Mouse (Mus musculus) CH12.LX (cell line): Measurements from ENCODE around the gene Derl2. TPM values are rescaled to one million over a fixed set of nuclear protein-coding genes. Genes with fewer than 3 reads are reported as not detected.
A peak's percentile ranks its signal among the peaks of the same experiment; 100 is the strongest.

Source experiments
- DNase-seq: peaks from one replicate; pipeline ENCODE4 v3.0.0-alpha.2; 2013; ENCODE audit errors: extremely low read depth
- H3K27ac ChIP-seq: 2 replicates; pipeline ENCODE4 v1.5.1; 2012; ENCODE audit warnings: low read depth, mild to moderate bottlenecking, control low read depth, moderate library complexity; ENCODE audit not compliant: insufficient read depth
- H3K27me3 ChIP-seq: replicated peaks from 2 replicates; pipeline ENCODE3; 2012; ENCODE audit warnings: inconsistent platforms
- H3K36me3 ChIP-seq, 2 experiments: replicated peaks in 1 of 2; 2 replicates each; pipeline versions ENCODE3 to v1.6.1; 2012; ENCODE audit warnings: inconsistent platforms in 1 of 2, low read length in 1 of 2, mild to moderate bottlenecking in 1 of 2, mixed read lengths in 1 of 2, moderate library complexity in 1 of 2; ENCODE audit not compliant: control insufficient read depth in 1 of 2, insufficient read depth in 1 of 2
- H3K4me1 ChIP-seq, 2 experiments: 2 replicates each; pipeline ENCODE4 v1.6.1; 2012; ENCODE audit warnings: inconsistent platforms in 1 of 2, moderate library complexity in 1 of 2; ENCODE audit not compliant: insufficient read depth in 2 of 2, control insufficient read depth in 1 of 2
- H3K4me2 ChIP-seq: 2 replicates; pipeline ENCODE4 v1.6.1; 2012; ENCODE audit warnings: low read depth, mild to moderate bottlenecking, control low read depth; ENCODE audit not compliant: poor library complexity, insufficient read depth, severe bottlenecking
- H3K4me3 ChIP-seq, 3 experiments: fragments of 150-350 bp in 1 of 3; sonication (generic) in 1 of 3; replicated peaks in 1 of 3; 2 replicates each; pipeline versions ENCODE3 to v1.5.1; 2011 to 2012; ENCODE audit warnings: low read depth in 2 of 3, low read length in 2 of 3, mild to moderate bottlenecking in 2 of 3, moderate library complexity in 2 of 3, control low read depth in 1 of 3, improper control_type of control experiment in 1 of 3, inconsistent platforms in 1 of 3, mixed read lengths in 1 of 3; ENCODE audit not compliant: poor library complexity in 1 of 3
- H3K79me2 ChIP-seq: replicated peaks from 2 replicates; pipeline ENCODE4 v1.6.1; 2012; ENCODE audit warnings: mild to moderate bottlenecking, moderate library complexity; ENCODE audit not compliant: control insufficient read depth, poor library complexity, insufficient read depth, severe bottlenecking; ENCODE audit errors: extremely low read depth
- H3K9ac ChIP-seq: 2 replicates; pipeline ENCODE4 v1.6.1; 2012; ENCODE audit warnings: low read depth, mild to moderate bottlenecking, control low read depth, moderate library complexity; ENCODE audit not compliant: insufficient read depth
- H3K9me3 ChIP-seq: replicated peaks from 2 replicates; pipeline ENCODE3; 2012; ENCODE audit warnings: low read length, inconsistent platforms, mixed read lengths
- BHLHE40 ChIP-seq: IDR thresholded peaks from 2 replicates; pipeline ENCODE4 v1.6.1; 2011; ENCODE audit warnings: mild to moderate bottlenecking, low read depth, low read length, improper control_type of control experiment
- CHD1 ChIP-seq: IDR thresholded peaks from 2 replicates; pipeline ENCODE4 v1.6.1; 2012; ENCODE audit warnings: low read depth, low read length, improper control_type of control experiment, inconsistent platforms
- CHD2 ChIP-seq: IDR thresholded peaks from 2 replicates; pipeline ENCODE4 v1.6.1; 2011; ENCODE audit warnings: low read length, improper control_type of control experiment
- CTCF ChIP-seq, 2 experiments: IDR thresholded peaks in 1 of 2; conservative IDR thresholded peaks in 1 of 2; 2 replicates each; pipeline ENCODE4 v1.5.1; 2011 to 2012; ENCODE audit warnings: low read depth in 2 of 2, low read length in 2 of 2, improper control_type of control experiment in 1 of 2, inconsistent platforms in 1 of 2, mild to moderate bottlenecking in 1 of 2, moderate library complexity in 1 of 2
- E2F4 ChIP-seq: IDR thresholded peaks from 2 replicates; pipeline ENCODE4 v1.6.1; 2011; ENCODE audit warnings: low read depth, low read length, improper control_type of control experiment; ENCODE audit not compliant: insufficient replicate concordance
- HCFC1 ChIP-seq: IDR thresholded peaks from 2 replicates; pipeline ENCODE4 v1.6.1; 2012; ENCODE audit warnings: low read depth, mild to moderate bottlenecking, inconsistent platforms, low read length, improper control_type of control experiment
- IRF4 ChIP-seq: IDR thresholded peaks from 2 replicates; pipeline ENCODE4 v1.6.1; 2014; ENCODE audit warnings: low read depth, mild to moderate bottlenecking, inconsistent platforms, low read length, improper control_type of control experiment
- JUN ChIP-seq: IDR thresholded peaks from 2 replicates; pipeline ENCODE4 v1.6.1; 2011; ENCODE audit warnings: low read depth, mild to moderate bottlenecking, low read length, improper control_type of control experiment, moderate library complexity; ENCODE audit not compliant: insufficient read depth
- MAFK ChIP-seq: IDR thresholded peaks from 2 replicates; pipeline ENCODE4 v1.6.1; 2011; ENCODE audit warnings: low read length, improper control_type of control experiment; ENCODE audit not compliant: insufficient replicate concordance
- MEF2A ChIP-seq: IDR thresholded peaks from 2 replicates; pipeline ENCODE4 v1.6.1; 2014; ENCODE audit warnings: low read depth, mild to moderate bottlenecking, inconsistent platforms, low read length, improper control_type of control experiment, borderline replicate concordance
- MXI1 ChIP-seq: IDR thresholded peaks from 2 replicates; pipeline ENCODE4 v1.6.1; 2011; ENCODE audit warnings: mild to moderate bottlenecking, low read depth, low read length, improper control_type of control experiment
- NELFE ChIP-seq: IDR thresholded peaks from 2 replicates; pipeline ENCODE4 v1.6.1; 2011; ENCODE audit warnings: low read depth, low read length, improper control_type of control experiment
- POLR2A ChIP-seq: IDR thresholded peaks from 2 replicates; pipeline ENCODE4 v1.6.1; 2011; ENCODE audit warnings: low read depth, mild to moderate bottlenecking, improper control_type of control experiment, low read length
- RAD21 ChIP-seq: IDR thresholded peaks from 2 replicates; pipeline ENCODE4 v1.6.1; 2011; ENCODE audit warnings: low read depth, mild to moderate bottlenecking, low read length, improper control_type of control experiment, moderate library complexity
- RCOR1 ChIP-seq: conservative IDR thresholded peaks from 2 replicates; pipeline ENCODE4 v1.6.1; 2012; ENCODE audit warnings: low read depth, mild to moderate bottlenecking, inconsistent platforms, low read length, improper control_type of control experiment
- SIN3A ChIP-seq: IDR thresholded peaks from 2 replicates; pipeline ENCODE4 v1.6.1; 2012; ENCODE audit warnings: low read length, improper control_type of control experiment, inconsistent platforms
- TBP ChIP-seq: conservative IDR thresholded peaks from 2 replicates; pipeline ENCODE4 v1.6.1; 2011; ENCODE audit warnings: low read depth, low read length, improper control_type of control experiment
- TCF12 ChIP-seq: IDR thresholded peaks from 2 replicates; pipeline ENCODE4 v1.6.1; 2014; ENCODE audit warnings: low read depth, mild to moderate bottlenecking, inconsistent platforms, low read length, improper control_type of control experiment
- UBTF ChIP-seq: IDR thresholded peaks from 2 replicates; pipeline ENCODE4 v1.6.1; 2012; ENCODE audit warnings: low read depth, mild to moderate bottlenecking, inconsistent platforms, low read length, improper control_type of control experiment, moderate library complexity
- USF1 ChIP-seq: IDR thresholded peaks from 2 replicates; pipeline ENCODE4 v1.6.1; 2014; ENCODE audit warnings: low read depth, mild to moderate bottlenecking, inconsistent platforms, low read length, improper control_type of control experiment
- USF2 ChIP-seq: conservative IDR thresholded peaks from 2 replicates; pipeline ENCODE4 v1.6.1; 2011; ENCODE audit warnings: low read depth, low read length, improper control_type of control experiment
- ZMIZ1 ChIP-seq: IDR thresholded peaks from 2 replicates; pipeline ENCODE4 v1.6.1; 2012; ENCODE audit warnings: low read depth, mild to moderate bottlenecking, inconsistent platforms, low read length, improper control_type of control experiment
- ZNF384 ChIP-seq: IDR thresholded peaks from 2 replicates; pipeline ENCODE4 v1.6.1; 2012; ENCODE audit warnings: low read depth, low read length, improper control_type of control experiment, inconsistent platforms
- dilution Hi-C: fragments of 300-500 bp; cut with MboI; formaldehyde crosslinking; loops from 2 replicates; pipeline ENCODE4 v1.14.3; 2020; ENCODE audit warnings: low sequenced_read_pairs; ENCODE audit not compliant: extremely low pct_unique_long_range_greater_than_20kb, extremely low pct_ligation_motif_present
- in situ Hi-C: fragments of 300-500 bp; cut with MboI; formaldehyde crosslinking; loops from 3 replicates; pipeline ENCODE4 v1.14.3; 2019; ENCODE audit warnings: low sequenced_read_pairs, low pct_ligation_motif_present, low pct_unique_long_range_greater_than_20kb, mixed read lengths
- polyA plus RNA-seq: library from polyadenylated mRNA; unstranded; fragments of >175 nt; gene quantifications from 2 replicates; pipeline ENCODE4 v1.2.1, GENCODE M21; 2012; ENCODE audit warnings: low read depth; ENCODE audit not compliant: insufficient read length
- total RNA-seq, 2 experiments: library from RNA; depleted of rRNA; stranded (reverse); fragments of 300-350 nt in 1 of 2; fragments of >200 nt in 1 of 2; gene quantifications; 2 replicates each; pipeline ENCODE4 v1.2.3; 2012 to 2014

Derl2 gene
- total and polyA plus RNA-seq, 3 experiments, result 32.7 to 132 (median 95.0) TPM

DNA sequence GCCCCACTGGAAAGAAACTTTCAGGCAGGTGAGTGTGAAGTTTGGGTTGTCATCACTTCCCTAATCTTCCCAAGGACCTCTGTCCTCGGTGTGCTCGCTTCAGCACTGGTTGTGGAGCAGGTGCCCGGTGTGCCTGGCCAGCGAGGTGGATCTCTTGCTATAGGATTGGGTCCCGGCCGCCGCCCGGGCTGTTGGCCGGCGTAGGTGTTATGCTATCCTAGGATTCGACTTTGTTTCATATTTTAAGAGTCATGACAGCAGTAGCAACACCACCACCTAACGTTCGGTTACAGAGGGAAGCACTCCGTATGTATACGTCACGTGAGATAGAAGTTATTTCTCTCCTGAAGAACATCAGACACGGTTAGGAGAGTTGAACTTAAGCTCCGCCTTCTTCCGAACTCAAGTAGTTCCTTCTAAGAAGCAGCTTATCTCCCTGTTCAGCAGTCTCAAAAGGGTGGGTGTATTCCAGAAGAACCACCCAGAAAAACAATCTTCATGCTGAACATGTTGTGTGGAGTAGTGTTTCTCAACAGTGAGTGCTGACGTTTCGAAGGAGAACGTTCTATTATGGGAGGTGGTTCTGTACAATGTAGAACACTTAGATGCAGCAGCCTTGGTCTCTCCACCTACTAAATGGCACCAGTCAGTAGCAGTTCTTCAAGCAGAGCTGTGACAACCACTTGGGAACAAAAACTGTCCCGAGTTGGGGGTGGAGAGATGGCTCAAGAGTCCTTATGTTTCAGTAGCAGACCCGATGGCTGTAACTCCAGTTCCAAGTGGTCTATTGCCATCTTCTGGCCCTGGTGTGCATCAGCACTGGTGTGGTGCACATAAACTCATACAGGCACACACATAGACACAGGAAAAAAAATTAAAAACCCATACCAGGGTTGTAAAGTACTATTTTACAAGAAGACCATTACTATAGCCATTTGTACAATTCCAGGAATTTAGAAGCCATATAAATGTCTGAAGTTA, 48.8 kb downstream of the Derl2 start:
- no peaks in the 10 kb centered on the region for H3K27me3 ChIP-seq
- H3K9me3 ChIP-seq, result peaks cover 3% of the 10 kb centered on the region
- in situ Hi-C loops (no loop called here), dilution Hi-C loops (no loop called here)
- DNase-seq, result peak; percentile 53
- TF ChIP-seq MXI1, result peak; percentile 86
- no peak for TF ChIP-seq MAFK
- TF ChIP-seq RAD21, result no peak
- no peak for TF ChIP-seq NELFE
- TF ChIP-seq CHD2, result no peak
- TF ChIP-seq CTCF (conservative IDR thresholded peaks at IDR 0.05 in 1 of 2, IDR thresholded peaks at IDR 0.05 in 1 of 2; ENCODE audit: low read depth in 2 of 2, low read length in 2 of 2), result peak; percentile 10 to 49; a peak in 2 of 4 replicates
- no peak for TF ChIP-seq RCOR1
- no peak; the same call in 1 of the 2 replicates for TF ChIP-seq USF1
- TF ChIP-seq SIN3A, result no peak
- TF ChIP-seq POLR2A, result no peak
- TF ChIP-seq MEF2A, result no peak
- no peak for TF ChIP-seq IRF4
- TF ChIP-seq ZNF384, result no peak
- TF ChIP-seq ZMIZ1, result no peak
- TF ChIP-seq USF2, result no peak
- TF ChIP-seq TBP, result 0 out of 2 replicates have a peak, but pooled peaks have one; percentile 26
- no peak for TF ChIP-seq TCF12
- no peak for TF ChIP-seq UBTF
- no peak for TF ChIP-seq HCFC1
- no peak; the same call in 1 of the 2 replicates for TF ChIP-seq E2F4
- TF ChIP-seq BHLHE40, result peak; percentile 93
- no peak for TF ChIP-seq JUN
- no peak for TF ChIP-seq CHD1
- peaks cover 38 to 55% of the 10 kb centered on the region in 2 experiments for H3K36me3 ChIP-seq
- H3K4me3 ChIP-seq, result peak overlapping the region; percentile 78 to 86 (median 79)
- peak overlapping the region; percentile 24; the same call in 1 of the 2 replicates for H3K27ac ChIP-seq
- peaks cover 4 to 36% of the 10 kb centered on the region in 2 experiments; a peak in 3 of 4 replicates for H3K4me1 ChIP-seq
- H3K79me2 ChIP-seq, result peaks cover 26% of the 10 kb centered on the region
- H3K9ac ChIP-seq, result peak overlapping the region; percentile 46; the same call in 1 of the 2 replicates
- peak overlapping the region; percentile 59 for H3K4me2 ChIP-seq
